Mouse (Mus musculus) intestine, postnatal 0 days (tissue): ENCODE measurements around the gene Adora1. TPM values are rescaled to one million over a fixed set of nuclear protein-coding genes. Genes with fewer than 3 reads are reported as not detected.

Experiments used
- ATAC-seq: fragments of 200-750 bp; cut with Nextera tagmentation; 2 replicates; pipeline ENCODE4 v1.8.0; 2017; ENCODE audit warnings: mild to moderate bottlenecking, moderate TSS enrichment, moderate library complexity
- H3K27ac ChIP-seq: fragments of 300-500 bp; sonication (generic); 2 replicates; pipeline ENCODE4 v1.5.1; 2014; ENCODE audit warnings: mild to moderate bottlenecking, low read depth, low read length, moderate library complexity
- H3K27me3 ChIP-seq: fragments of 300-500 bp; sonication (generic); replicated peaks from 2 replicates; pipeline ENCODE4 v1.6.1; 2014; ENCODE audit warnings: low read length, mixed read lengths; ENCODE audit not compliant: control insufficient read depth, insufficient read depth
- H3K36me3 ChIP-seq: fragments of 300-500 bp; sonication (generic); 2 replicates; pipeline ENCODE4 v1.6.1; 2014; ENCODE audit warnings: mild to moderate bottlenecking, moderate library complexity; ENCODE audit not compliant: control insufficient read depth, insufficient read depth
- H3K4me1 ChIP-seq: fragments of 300-500 bp; sonication (generic); replicated peaks from 2 replicates; pipeline ENCODE4 v1.6.1; 2014; ENCODE audit warnings: antibody characterized with exemption, low read length, mixed read lengths; ENCODE audit not compliant: control insufficient read depth, insufficient read depth
- H3K4me2 ChIP-seq: fragments of 300-500 bp; sonication (generic); replicated peaks from 2 replicates; pipeline ENCODE4 v1.6.1; 2014; ENCODE audit warnings: low read depth, mild to moderate bottlenecking, moderate library complexity
- H3K4me3 ChIP-seq: fragments of 300-500 bp; sonication (generic); 2 replicates; pipeline ENCODE4 v1.5.1; 2014; ENCODE audit warnings: low read depth, low read length
- H3K9ac ChIP-seq: fragments of 300-500 bp; sonication (generic); 2 replicates; pipeline ENCODE4 v1.6.1; 2014; ENCODE audit warnings: mild to moderate bottlenecking, low read depth, low read length
- H3K9me3 ChIP-seq: fragments of 300-500 bp; sonication (generic); 2 replicates; pipeline ENCODE4 v1.6.1; 2016; ENCODE audit warnings: mixed run types; ENCODE audit not compliant: control insufficient read depth
- CTCF ChIP-seq: sonication (generic); IDR thresholded peaks from 2 replicates; pipeline ENCODE4 v1.5.1; 2016; ENCODE audit warnings: low read depth, mild to moderate bottlenecking, control low read depth, antibody characterized with exemption, moderate library complexity
- WGBS: fragments of 180-500 bp; shearing (Covaris S2); extraction: QIAGEN DNeasy Blood & Tissue Kit; methylation state at CpG from one replicate; pipeline ENCODE4 v1.1.7; 2014; 5-methylcytosine and 5-hydroxymethylcytosine counted together
- polyA plus RNA-seq: library from polyadenylated mRNA; unstranded; fragments of >200 nt; fragmentation: Nextera tagmentation; extraction: Ambion mirVana; gene quantifications from 2 replicates; pipeline ENCODE4 v1.2.1, GENCODE M21; 2015

Gene Adora1
- polyA plus RNA-seq, 1 experiment from 2014 or later, result 2.2 TPM

GRCm38 (mm10) chr1:134205296-134206018, 29.8 kb downstream of the Adora1 start:
- Histone ChIP-seq H3K36me3 (no peaks in the 10 kb centered on the region), H3K27ac (peak overlapping the region; percentile 54; the same call in 1 of the 2 replicates), H3K4me3 (no peak overlapping the region), H3K9ac (no peak overlapping the region), H3K4me1 (peaks cover 13% of the 10 kb centered on the region), H3K27me3 (no peaks in the 10 kb centered on the region), H3K4me2 (0 out of 2 replicates have a peak overlapping the region, but pooled peaks have one; percentile 21), H3K9me3 (no peaks in the 10 kb centered on the region)
- 0 out of 2 replicates have a peak, but pooled peaks have one; percentile 4 for TF ChIP-seq CTCF
- peak; percentile 86 for ATAC-seq
- WGBS, result 19% methylated on average over 9 of the region's 9 CpGs

GRCm38 (mm10) chr1:134204230-134204629, 31.0 kb downstream of the Adora1 start:
- Histone ChIP-seq H3K4me3 (no peak overlapping the region), H3K4me1 (peaks cover 13% of the 10 kb centered on the region), H3K27ac (no peak overlapping the region), H3K9ac (no peak overlapping the region), H3K27me3 (no peaks in the 10 kb centered on the region), H3K9me3 (no peaks in the 10 kb centered on the region), H3K36me3 (no peaks in the 10 kb centered on the region), H3K4me2 (no peak overlapping the region)
- no peak for ATAC-seq
- whole genome bisulfite sequencing, result 91% methylated on average over 13 of the region's 13 CpGs
- TF ChIP-seq CTCF, result no peak

- Histone ChIP-seq H3K4me2 (no peak overlapping the region), H3K9ac (no peak overlapping the region), H3K36me3 (no peaks in the 10 kb centered on the region), H3K4me3 (no peak overlapping the region), H3K27me3 (no peaks in the 10 kb centered on the region), H3K4me1 (peaks cover 12% of the 10 kb centered on the region), H3K27ac (no peak overlapping the region), H3K9me3 (no peaks in the 10 kb centered on the region)
- WGBS, result 58% methylated on average over 3 of the region's 3 CpGs
- TF ChIP-seq CTCF, result peak; percentile 89
- no peak for ATAC-seq
Observed at GRCm38 (mm10) chr1:134201751-134202420, 33.3 kb downstream of the Adora1 start.

- no peak for TF ChIP-seq CTCF
- no peak overlapping the region for H3K4me2 ChIP-seq
Observed at GRCm38 (mm10) chr1:134200998-134201686, 34.1 kb downstream of the Adora1 start.

GRCm38 (mm10) chr1:134200481-134200880, 34.8 kb downstream of the Adora1 start:
- no peak for TF ChIP-seq CTCF
- Histone ChIP-seq H3K4me1 (peaks cover 4% of the 10 kb centered on the region; the same call in 1 of the 2 replicates), H3K27me3 (no peaks in the 10 kb centered on the region), H3K9me3 (no peaks in the 10 kb centered on the region), H3K4me3 (no peak overlapping the region), H3K9ac (no peak overlapping the region), H3K4me2 (no peak overlapping the region), H3K27ac (no peak overlapping the region), H3K36me3 (no peaks in the 10 kb centered on the region)
- ATAC-seq, result no peak
- WGBS, result 50% methylated on average over 2 of the region's 2 CpGs

More at GRCm38 (mm10) chr1:134200998-134201686, 34.1 kb downstream of the Adora1 start:
- no peak overlapping the region for H3K27ac ChIP-seq
- no peaks in the 10 kb centered on the region for H3K9me3 ChIP-seq
- H3K4me1 ChIP-seq, result peaks cover 5% of the 10 kb centered on the region; the same call in 1 of the 2 replicates
- no peak overlapping the region for H3K9ac ChIP-seq
- ATAC-seq, result no peak
- H3K4me3 ChIP-seq, result no peak overlapping the region
- WGBS, result 94% methylated on average over 6 of the region's 6 CpGs
- H3K27me3 ChIP-seq, result no peaks in the 10 kb centered on the region
- H3K36me3 ChIP-seq, result no peaks in the 10 kb centered on the region
